Mouse (Mus musculus) embryonic fibroblast, embryonic 13.5 days (primary cell): Measurements from ENCODE around the gene Pmpca. TPM values are rescaled to one million over a fixed set of nuclear protein-coding genes. Genes with fewer than 3 reads are reported as not detected.
"Not testable (repeated sequence)": the region's sequence is repeated elsewhere in the genome, so short reads cannot be mapped to it uniquely, and the experiment has no call there.

Experiments used
- H3K27ac ChIP-seq: 2 replicates; pipeline ENCODE4 v1.5.1; 2012; ENCODE audit warnings: low read length, control low read depth, inconsistent platforms; ENCODE audit not compliant: insufficient read depth
- H3K4me1 ChIP-seq: 2 replicates; pipeline ENCODE4 v1.6.1; 2011; ENCODE audit warnings: low read length; ENCODE audit not compliant: control insufficient read depth, insufficient read depth
- H3K4me3 ChIP-seq: 2 replicates; pipeline ENCODE4 v1.5.1; 2011; ENCODE audit warnings: mild to moderate bottlenecking, control low read depth, low read length; ENCODE audit not compliant: insufficient read depth
- CTCF ChIP-seq: IDR thresholded peaks from 2 replicates; pipeline ENCODE4 v1.5.1; 2011; ENCODE audit warnings: mild to moderate bottlenecking, control low read depth, low read length, moderate library complexity, borderline replicate concordance; ENCODE audit not compliant: insufficient read depth
- POLR2A ChIP-seq: IDR thresholded peaks from 2 replicates; pipeline ENCODE4 v1.6.1; 2011; ENCODE audit warnings: low read depth, mild to moderate bottlenecking, control low read depth, low read length, moderate library complexity
- polyA plus RNA-seq: library from polyadenylated mRNA; stranded (reverse); fragments of >200 nt; gene quantifications from 2 replicates; pipeline ENCODE4 v1.2.4, GENCODE M21; 2011; ENCODE audit warnings: low read depth; ENCODE audit not compliant: missing spikeins, insufficient read length

Gene Pmpca
- polyA plus RNA-seq, 1 experiment, result 101 TPM

- TF ChIP-seq CTCF, result no peak
- no peak for TF ChIP-seq POLR2A
- H3K4me1 ChIP-seq, result peaks cover 9% of the 10 kb centered on the region
- no peak overlapping the region for H3K4me3 ChIP-seq
- no peak overlapping the region for H3K27ac ChIP-seq
These were observed 16.7 kb upstream of the Pmpca start for GRCm38 (mm10) chr2:26372396-26372795.

- peak; percentile 78 for TF ChIP-seq POLR2A
- no peak for TF ChIP-seq CTCF
- H3K4me3 ChIP-seq, result peak within 1 kb of the TSS; percentile 74
- H3K4me1 ChIP-seq, result no peaks in the 10 kb centered on the region
- no peak within 1 kb of the TSS for H3K27ac ChIP-seq
These were observed 8.9 kb upstream of the Pmpca start, which contains the start of gene Snapc4 for GRCm38 (mm10) chr2:26380131-26380771. Gene Snapc4, minus strand, starts transcription at chr2:26380653.

- H3K4me3 ChIP-seq, result peak overlapping the region; percentile 74
- H3K27ac ChIP-seq, H3K4me1 ChIP-seq: not testable (repeated sequence)
These were observed 8.3 kb upstream of the Pmpca start for GRCm38 (mm10) chr2:26380871-26381270.

- H3K4me1 ChIP-seq, result 0 out of 2 replicates have a peak, but pooled peaks cover 7% of the 10 kb centered on the region
- no peak for TF ChIP-seq CTCF
- TF ChIP-seq POLR2A, result no peak
- H3K27ac ChIP-seq, result no peak overlapping the region
- H3K4me3 ChIP-seq, result peak overlapping the region; percentile 94
These were observed 1.4 kb upstream of the Pmpca start for GRCm38 (mm10) chr2:26387713-26388112.

- TF ChIP-seq POLR2A, result no peak
- no peak for TF ChIP-seq CTCF
- no peak overlapping the region for H3K27ac ChIP-seq
- H3K4me3 ChIP-seq, result peak overlapping the region; percentile 94
- 0 out of 2 replicates have a peak, but pooled peaks cover 7% of the 10 kb centered on the region for H3K4me1 ChIP-seq
These were observed 421 bp upstream of the Pmpca start for GRCm38 (mm10) chr2:26388682-26389153.

GRCm38 (mm10) chr2:26390954-26391353, 1.8 kb downstream of the Pmpca start:
- Histone ChIP-seq H3K4me3 (no peak overlapping the region), H3K27ac (no peak overlapping the region), H3K4me1 (0 out of 2 replicates have a peak, but pooled peaks cover 7% of the 10 kb centered on the region)
- TF ChIP-seq CTCF, result no peak
- no peak for TF ChIP-seq POLR2A

- TF ChIP-seq CTCF (no peak), POLR2A (no peak)
- H3K4me3 ChIP-seq, result no peak overlapping the region
- H3K27ac ChIP-seq, result no peak overlapping the region
- 0 out of 2 replicates have a peak, but pooled peaks cover 7% of the 10 kb centered on the region for H3K4me1 ChIP-seq
These were observed 2.5 kb downstream of the Pmpca start for GRCm38 (mm10) chr2:26391617-26392016.

GRCm38 (mm10) chr2:26398978-26399377, 9.8 kb downstream of the Pmpca start:
- Histone ChIP-seq H3K4me1 (no peaks in the 10 kb centered on the region), H3K4me3 (no peak overlapping the region), H3K27ac (no peak overlapping the region)
- TF ChIP-seq POLR2A (no peak), CTCF (no peak)

- Histone ChIP-seq H3K4me3 (no peak overlapping the region), H3K27ac (no peak overlapping the region), H3K4me1 (no peaks in the 10 kb centered on the region)
- TF ChIP-seq POLR2A, result no peak
- TF ChIP-seq CTCF, result no peak
These were observed 10.5 kb downstream of the Pmpca start for GRCm38 (mm10) chr2:26399647-26400046.

- Histone ChIP-seq H3K4me3 (no peak overlapping the region), H3K4me1 (no peaks in the 10 kb centered on the region), H3K27ac (no peak overlapping the region)
- TF ChIP-seq POLR2A (no peak), CTCF (no peak)
These were observed 11.2 kb downstream of the Pmpca start for GRCm38 (mm10) chr2:26400296-26400695.
